Mouse (Mus musculus) neural tube, embryonic 14.5 days (tissue): ENCODE data around the gene Nup37. TPM values are rescaled to one million over a fixed set of nuclear protein-coding genes. Genes with fewer than 3 reads are reported as not detected.

Experiments used
- ATAC-seq: fragments of 200-750 bp; cut with Nextera tagmentation; 2 replicates; pipeline ENCODE4 v1.8.0; 2017; ENCODE audit warnings: low read depth, mild to moderate bottlenecking, moderate TSS enrichment, moderate library complexity
- H3K27ac ChIP-seq: fragments of 300-500 bp; sonication (generic); 2 replicates; pipeline ENCODE4 v1.5.1; 2014; ENCODE audit warnings: low read depth, mild to moderate bottlenecking, control low read depth, low read length, moderate library complexity, mixed read lengths
- H3K27me3 ChIP-seq: fragments of 300-500 bp; sonication (generic); 2 replicates; pipeline ENCODE4 v1.6.1; 2014; ENCODE audit warnings: low read length; ENCODE audit not compliant: control insufficient read depth, insufficient read depth
- H3K36me3 ChIP-seq: fragments of 300-500 bp; sonication (generic); 2 replicates; pipeline ENCODE4 v1.6.1; 2014; ENCODE audit warnings: low read length, mixed read lengths; ENCODE audit not compliant: control insufficient read depth, insufficient read depth
- H3K4me1 ChIP-seq: fragments of 300-500 bp; sonication (generic); 2 replicates; pipeline ENCODE4 v1.6.1; 2014; ENCODE audit warnings: low read length; ENCODE audit not compliant: control insufficient read depth, insufficient read depth
- H3K4me2 ChIP-seq: fragments of 300-500 bp; sonication (generic); 2 replicates; pipeline ENCODE4 v1.6.1; 2014; ENCODE audit warnings: mild to moderate bottlenecking, low read depth, low read length, control low read depth
- H3K4me3 ChIP-seq: fragments of 300-500 bp; sonication (generic); 2 replicates; pipeline ENCODE4 v1.5.1; 2014; ENCODE audit warnings: low read depth, low read length, control low read depth, mixed read lengths
- H3K9ac ChIP-seq: fragments of 300-500 bp; sonication (generic); replicated peaks from 2 replicates; pipeline ENCODE4 v1.6.1; 2014; ENCODE audit warnings: low read depth, mild to moderate bottlenecking, control low read depth, low read length, mixed read lengths
- H3K9me3 ChIP-seq: fragments of 300-500 bp; sonication (generic); 2 replicates; pipeline ENCODE4 v1.6.1; 2016; ENCODE audit warnings: low read length; ENCODE audit not compliant: control insufficient read depth
- WGBS: fragments of 180-500 bp; shearing (Covaris S2); extraction: QIAGEN DNeasy Blood & Tissue Kit; methylation state at CpG from one replicate; pipeline ENCODE4 v1.1.7; 2014; 5-methylcytosine and 5-hydroxymethylcytosine counted together
- polyA plus RNA-seq: library from polyadenylated mRNA; unstranded; fragments of >200 nt; fragmentation: Nextera tagmentation; extraction: Ambion mirVana; gene quantifications from 2 replicates; pipeline ENCODE4 v1.2.1, GENCODE M21; 2014

Gene Nup37
- polyA plus RNA-seq, 1 experiment from 2014 or later = 23.6 TPM

GRCm38 (mm10) chr10:88214800-88215514 lies 68.2 kb downstream of the Nup37 start:
- H3K9ac ChIP-seq = no peak overlapping the region
- no peak overlapping the region for H3K4me3 ChIP-seq
- ATAC-seq = no peak
- no peak overlapping the region for H3K4me2 ChIP-seq
- no peaks in the 10 kb centered on the region for H3K27me3 ChIP-seq
- WGBS = 95% methylated on average over 20 of the region's 20 CpGs
- H3K27ac ChIP-seq = no peak overlapping the region
- H3K9me3 ChIP-seq = no peaks in the 10 kb centered on the region
- H3K4me1 ChIP-seq = no peaks in the 10 kb centered on the region
- H3K36me3 ChIP-seq = 0 out of 2 replicates have a peak, but pooled peaks cover 4% of the 10 kb centered on the region

DNA sequence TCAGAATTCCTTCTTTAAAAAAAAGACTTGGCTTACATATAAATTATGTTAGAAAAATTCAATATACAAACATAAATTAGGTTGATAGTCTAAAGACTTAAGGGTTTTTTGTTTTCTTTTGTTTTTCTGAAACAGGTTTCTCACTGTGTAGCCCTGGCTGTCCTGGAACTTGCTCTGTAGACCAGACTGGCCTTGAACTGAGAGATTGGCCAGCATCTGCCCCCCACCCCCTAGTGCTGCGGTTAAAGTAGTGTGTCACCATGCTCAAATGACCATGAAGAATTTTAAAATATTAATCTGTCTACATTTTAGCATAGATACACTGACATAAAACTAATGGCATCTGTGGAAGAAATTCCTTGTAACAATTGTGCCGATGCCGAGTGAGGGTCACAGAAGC lies 71.4 kb downstream of the Nup37 start:
- Histone ChIP-seq H3K36me3 (0 out of 2 replicates have a peak, but pooled peaks cover 4% of the 10 kb centered on the region), H3K4me2 (no peak overlapping the region), H3K27me3 (no peaks in the 10 kb centered on the region), H3K4me3 (no peak overlapping the region), H3K27ac (no peak overlapping the region), H3K9me3 (no peaks in the 10 kb centered on the region), H3K4me1 (no peaks in the 10 kb centered on the region), H3K9ac (no peak overlapping the region)
- WGBS = 95% methylated on average over 3 of the region's 3 CpGs
- no peak for ATAC-seq

DNA sequence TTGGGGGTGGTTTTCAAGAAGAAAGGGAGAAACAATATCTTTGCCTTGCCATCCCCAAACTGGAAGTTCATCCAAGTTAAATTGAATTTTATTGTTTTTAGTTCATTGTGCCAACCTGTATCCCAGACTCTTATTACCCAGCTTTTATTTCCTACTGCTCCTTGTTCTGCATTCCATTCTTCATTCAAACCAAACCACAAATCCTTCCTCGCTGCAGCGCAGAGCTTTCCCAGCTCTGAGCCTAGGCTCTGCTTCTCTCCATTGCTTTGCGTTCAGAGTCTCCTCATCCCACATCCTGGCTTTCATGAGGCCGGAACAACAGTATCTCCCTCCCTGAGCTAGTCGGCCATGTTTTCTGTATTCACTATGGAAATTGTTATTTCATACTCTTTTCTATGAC lies 74.9 kb downstream of the Nup37 start:
- no peak for ATAC-seq
- no peaks in the 10 kb centered on the region for H3K27me3 ChIP-seq
- no peaks in the 10 kb centered on the region for H3K4me1 ChIP-seq
- no peak overlapping the region for H3K27ac ChIP-seq
- no peaks in the 10 kb centered on the region for H3K9me3 ChIP-seq
- no peak overlapping the region for H3K9ac ChIP-seq
- H3K4me3 ChIP-seq = no peak overlapping the region
- no peak overlapping the region for H3K4me2 ChIP-seq
- H3K36me3 ChIP-seq = no peaks in the 10 kb centered on the region
- WGBS = 84% methylated on average over 5 of the region's 5 CpGs

GRCm38 (mm10) chr10:88225421-88225820 lies 78.6 kb downstream of the Nup37 start:
- Histone ChIP-seq H3K4me2 (no peak overlapping the region), H3K4me1 (no peaks in the 10 kb centered on the region), H3K9ac (no peak overlapping the region), H3K27ac (no peak overlapping the region), H3K9me3 (no peaks in the 10 kb centered on the region), H3K36me3 (no peaks in the 10 kb centered on the region), H3K4me3 (no peak overlapping the region), H3K27me3 (no peaks in the 10 kb centered on the region)
- WGBS = 91% methylated on average over 5 of the region's 5 CpGs
- ATAC-seq = no peak

DNA sequence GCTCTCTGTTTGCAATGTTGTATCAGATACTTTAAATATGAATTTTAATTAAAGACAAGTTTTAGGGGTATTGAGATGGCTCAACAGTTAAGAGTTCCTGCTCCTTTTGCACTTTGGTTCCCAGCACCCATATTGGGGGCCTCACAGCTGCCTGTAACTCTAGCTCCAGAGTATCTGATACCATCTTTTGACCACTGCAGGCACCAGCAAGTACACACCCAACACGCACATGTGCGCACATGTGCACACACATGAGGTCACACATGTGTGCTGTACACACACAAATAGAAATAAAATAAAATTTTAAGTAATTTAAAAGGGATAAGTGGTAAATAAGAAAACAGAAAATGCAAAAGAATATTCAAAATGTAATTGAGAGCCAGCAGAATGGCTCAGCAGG lies 81.2 kb downstream of the Nup37 start:
- Histone ChIP-seq H3K9ac (no peak overlapping the region), H3K4me3 (no peak overlapping the region), H3K27ac (no peak overlapping the region), H3K4me1 (no peaks in the 10 kb centered on the region), H3K9me3 (no peaks in the 10 kb centered on the region), H3K27me3 (no peaks in the 10 kb centered on the region), H3K36me3 (no peaks in the 10 kb centered on the region), H3K4me2 (no peak overlapping the region)
- WGBS = 95% methylated on average over 2 of the region's 2 CpGs
- no peak for ATAC-seq

Other genes with a start within 250 kb of the Nup37 start
- 0.47 and 1.2 TPM in 2 replicates for gene Pmch, start 55.9 kb upstream of the Nup37 start, polyA plus RNA-seq
- gene Parpbp, start 51 bp upstream of the Nup37 start, polyA plus RNA-seq = 2.1 and 2.8 TPM in 2 replicates
- gene Washc3, start 54.1 kb downstream of the Nup37 start, polyA plus RNA-seq = 38.7 and 42.6 TPM in 2 replicates
- gene Dram1, start 232.1 kb downstream of the Nup37 start, polyA plus RNA-seq = 0.35 and 0.73 TPM in 2 replicates
- 26.7 and 27.1 TPM in 2 replicates for gene Gnptab, start 232.1 kb downstream of the Nup37 start, polyA plus RNA-seq